Mouse (Mus musculus) layer of hippocampus, postnatal 14 days (tissue): ENCODE results near the gene Tbx15. TPM values are rescaled to one million over a fixed set of nuclear protein-coding genes. Genes with fewer than 3 reads are reported as not detected.

Experiments used
- DNase-seq, 2 experiments: peaks; one replicate each; pipeline ENCODE4 v3.0.0; 2021 to 2022; ENCODE audit warnings: low spot score in 2 of 2, mixed read lengths in 1 of 2
- microRNA-seq, 2 experiments: library from miRNA; unstranded; fragments of <30 nt; microRNA quantifications; one replicate each; pipeline ENCODE4 v1.2.0; 2021
- total RNA-seq, 2 experiments: library from RNA; stranded (reverse); gene quantifications; 2 replicates each; pipeline ENCODE4 v1.2.3; 2021

Tbx15 gene
- total RNA-seq, 2 experiments from 2014 or later, result 0.74 to 1.0 TPM

DNA sequence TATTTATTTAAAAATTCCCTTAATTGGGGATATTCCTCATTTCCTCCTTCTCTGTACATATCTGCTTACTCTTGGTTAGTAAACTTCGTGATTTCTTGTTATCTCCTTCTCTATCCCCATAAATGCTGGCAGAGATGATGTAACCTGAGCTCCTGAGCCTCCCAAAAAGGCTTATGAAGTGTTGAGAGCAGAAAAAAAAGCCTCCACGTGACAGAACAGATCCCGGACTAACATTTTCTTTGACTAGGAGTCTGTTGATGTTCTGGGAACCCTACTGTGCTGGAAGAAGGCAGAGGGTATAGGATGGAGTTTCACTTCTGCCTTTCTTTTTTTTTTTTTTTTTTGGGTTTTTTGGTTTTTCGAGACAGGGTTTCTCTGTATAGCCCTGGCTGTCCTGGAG lies 146.9 kb downstream of the Tbx15 start:
- no peak for DNase-seq

Small RNA genes lying within 50 kb of the gene (microRNA-seq; reads per million reads assigned to microRNA genes)
- gene Mir6481, result 0 reads per million in 2 experiments

Other genes with a start within 250 kb of the Tbx15 start
- gene Wars2, start 99.3 kb upstream of the Tbx15 start, total RNA-seq, result 1 to 10 TPM; 7.5 to 8.2 TPM